Mouse (Mus musculus): ENCODE measurements around the gene Cdc37l1.
"Not testable (repeated sequence)": the region's sequence is repeated elsewhere in the genome, so short reads cannot be mapped to it uniquely, and the experiment has no call there.

The Cdc37l1 gene

DNA sequence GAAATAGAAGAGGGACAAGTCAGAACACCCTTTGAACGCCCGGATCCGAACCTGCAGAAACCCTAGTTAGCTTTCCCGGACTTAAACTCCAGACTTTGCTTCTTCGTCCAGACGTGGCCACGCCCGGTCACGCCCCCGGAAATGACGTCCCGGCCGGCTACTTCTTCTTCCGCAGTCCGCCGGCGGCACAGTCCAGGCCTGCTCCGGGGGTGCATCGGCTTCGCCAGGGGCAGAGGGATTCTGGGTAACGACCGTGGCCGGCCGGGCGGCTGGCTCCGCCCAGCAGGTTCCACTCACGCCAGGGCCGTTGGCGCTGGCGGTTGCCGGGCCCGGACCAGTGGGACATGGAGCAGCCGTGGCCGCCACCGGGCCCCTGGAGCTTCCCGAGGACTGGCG lies at the start of gene Cdc37l1:
TSS of gene Cdc37l1 (plus strand) at position 159 of the 396 bp plus-strand sequence.
- peak; percentile 98 for DNase-seq (ENCODE audit: low spot score)

DNA sequence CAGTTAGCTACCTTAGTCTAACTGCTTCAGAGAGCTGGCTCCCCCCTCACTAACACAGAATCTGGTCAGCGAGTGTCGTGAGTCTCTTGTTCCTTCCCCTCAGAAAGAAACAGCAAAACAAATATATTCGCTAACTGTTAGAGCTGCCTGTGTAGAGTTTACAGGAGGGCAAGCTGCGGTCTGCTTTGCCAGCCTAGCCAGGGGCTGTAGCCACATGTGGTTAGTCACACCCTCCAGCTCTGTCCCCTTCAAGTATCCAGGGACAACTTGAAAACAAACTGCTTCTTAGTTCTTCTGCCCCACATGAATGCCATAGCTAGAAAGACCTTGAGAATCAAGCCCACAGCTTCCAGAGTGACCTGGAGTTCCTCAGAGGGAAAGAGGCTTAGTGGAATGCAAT lies 48.9 kb upstream of the Cdc37l1 start:
- no peak for DNase-seq (ENCODE audit: low spot score)

DNA sequence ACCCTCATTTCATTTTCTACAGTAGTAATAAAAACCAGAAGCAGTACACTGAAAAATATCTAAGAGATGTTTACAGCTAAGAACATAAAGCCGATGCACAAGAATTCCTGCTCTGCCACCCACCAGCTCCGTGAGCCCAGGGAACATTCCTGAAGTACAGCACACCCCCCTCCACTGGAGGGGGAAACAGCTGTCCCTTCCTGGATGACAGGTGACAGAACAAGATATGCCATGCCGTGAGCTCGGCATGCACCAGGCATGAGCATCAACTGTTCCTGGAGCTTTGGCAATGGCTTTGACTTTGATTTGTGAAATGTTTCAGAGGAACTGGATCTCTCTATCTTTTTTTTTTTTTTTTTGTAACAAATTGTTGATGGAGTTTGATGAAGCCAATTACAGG lies 43.4 kb upstream of the Cdc37l1 start:
- DNase-seq (ENCODE audit: low spot score), result no peak

DNA sequence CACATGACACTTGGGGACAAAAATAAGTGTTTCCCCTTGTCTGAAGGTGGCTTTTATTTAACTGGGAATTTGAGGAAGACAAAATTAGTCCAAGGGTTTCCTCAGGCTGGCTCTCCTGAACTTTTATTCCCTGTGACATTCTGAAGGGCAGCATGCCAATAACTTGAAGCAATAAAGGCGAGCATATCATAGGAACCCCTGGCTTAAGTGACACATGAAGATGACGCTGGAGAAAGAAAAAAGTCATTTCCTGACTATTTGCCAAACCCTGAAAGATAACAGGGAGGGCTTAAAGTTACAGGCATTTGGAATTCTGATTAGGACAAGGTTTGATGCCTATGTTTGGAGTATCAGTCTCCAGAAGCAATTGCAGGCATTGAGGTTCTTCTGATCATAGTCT lies 42.8 kb upstream of the Cdc37l1 start:
- no peak for DNase-seq (ENCODE audit: low spot score)

DNA sequence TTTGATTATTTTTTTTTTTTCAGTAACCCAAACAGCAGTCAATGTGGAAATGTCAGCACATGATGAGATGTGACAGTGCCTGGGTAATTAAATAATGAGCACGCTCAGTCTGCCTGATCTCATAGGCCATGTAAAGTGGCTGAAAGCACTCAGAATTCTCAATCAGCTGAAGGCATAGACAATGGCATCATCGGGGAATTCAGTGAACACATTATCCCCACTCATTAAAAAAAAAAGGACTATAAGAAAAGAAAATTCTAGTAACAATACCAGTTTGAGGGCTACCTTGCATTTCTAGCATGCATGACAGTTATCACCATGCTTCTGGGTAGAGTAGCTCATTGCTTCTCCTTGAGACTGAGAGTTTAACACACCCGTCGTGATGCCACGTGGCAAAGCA lies 38.9 kb upstream of the Cdc37l1 start:
- peak; percentile 58 for DNase-seq (ENCODE audit: low spot score)

DNA sequence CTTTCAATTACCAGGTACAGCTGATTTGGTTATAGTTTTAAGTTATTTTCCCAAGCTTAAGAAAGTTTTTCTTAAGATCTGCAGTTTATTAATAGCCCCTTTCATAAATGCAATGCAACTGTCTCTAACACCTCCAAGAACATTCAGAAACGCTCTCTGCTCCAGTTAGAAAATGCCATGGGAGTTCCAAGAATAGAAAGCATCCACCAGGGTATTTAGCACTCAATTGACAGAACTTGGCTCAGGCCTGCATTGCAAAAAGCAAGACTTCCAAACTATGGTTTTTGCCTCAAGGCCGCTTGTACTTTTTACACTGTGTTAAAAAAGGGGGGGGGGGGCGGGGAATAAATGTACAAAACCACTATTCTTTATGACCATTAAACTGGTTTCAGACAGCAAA lies 27.0 kb upstream of the Cdc37l1 start:
- no peak for DNase-seq (ENCODE audit: low spot score)

DNA sequence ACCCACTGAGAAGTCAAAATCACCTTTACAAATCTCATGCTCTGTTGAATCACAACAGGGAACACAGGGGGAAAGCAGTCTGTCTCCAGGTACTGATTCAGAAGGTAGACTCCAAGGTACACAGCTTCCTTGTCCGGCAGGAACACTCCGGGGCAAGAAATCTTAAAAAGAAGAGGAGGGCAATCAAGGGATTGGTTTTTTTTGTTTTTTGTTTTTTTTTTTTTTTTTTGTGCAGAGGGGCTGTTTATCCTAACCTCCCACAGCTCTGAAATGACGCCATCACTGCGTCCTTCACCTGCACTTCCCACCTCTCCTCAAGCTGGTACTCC lies 26.7 kb upstream of the Cdc37l1 start:
- DNase-seq (ENCODE audit: low spot score), result no peak

DNA sequence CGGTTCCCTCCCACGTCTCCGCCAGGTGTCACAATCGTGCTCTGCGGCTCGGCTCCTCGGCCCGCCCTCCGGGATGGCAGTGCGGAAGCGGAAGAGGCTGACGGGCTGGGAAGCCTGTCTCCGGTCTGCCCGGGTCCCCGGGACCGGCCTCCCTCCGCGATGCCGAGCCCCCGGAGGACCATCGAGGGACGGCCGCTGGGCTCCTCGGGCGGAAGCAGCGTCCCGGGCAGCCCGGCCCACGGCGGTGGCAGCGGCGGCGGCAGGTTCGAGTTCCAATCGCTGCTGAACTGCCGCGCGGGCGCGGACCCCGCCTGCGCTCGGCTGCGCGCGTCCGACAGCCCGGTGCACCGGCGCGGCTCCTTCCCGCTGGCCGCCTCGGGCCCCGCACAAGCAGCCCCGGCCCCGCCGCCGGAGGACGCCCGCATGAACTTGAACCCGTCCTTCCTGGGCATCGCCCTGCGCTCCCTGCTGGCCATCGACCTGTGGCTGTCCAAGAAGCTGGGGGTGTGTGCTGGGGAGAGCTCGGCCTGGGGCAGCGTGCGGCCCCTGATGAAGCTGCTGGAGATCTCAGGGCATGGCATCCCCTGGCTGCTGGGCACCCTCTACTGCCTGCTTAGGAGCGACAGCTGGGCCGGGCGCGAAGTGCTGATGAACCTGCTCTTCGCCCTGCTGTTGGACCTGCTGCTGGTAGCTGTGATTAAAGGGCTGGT lies 26.2 kb upstream of the Cdc37l1 start, which contains the start of gene Plpp6:
TSS of gene Plpp6 (plus strand) at position 112 of the 710 bp plus-strand sequence.
- peak; percentile 72 for DNase-seq (ENCODE audit: low spot score)

DNA sequence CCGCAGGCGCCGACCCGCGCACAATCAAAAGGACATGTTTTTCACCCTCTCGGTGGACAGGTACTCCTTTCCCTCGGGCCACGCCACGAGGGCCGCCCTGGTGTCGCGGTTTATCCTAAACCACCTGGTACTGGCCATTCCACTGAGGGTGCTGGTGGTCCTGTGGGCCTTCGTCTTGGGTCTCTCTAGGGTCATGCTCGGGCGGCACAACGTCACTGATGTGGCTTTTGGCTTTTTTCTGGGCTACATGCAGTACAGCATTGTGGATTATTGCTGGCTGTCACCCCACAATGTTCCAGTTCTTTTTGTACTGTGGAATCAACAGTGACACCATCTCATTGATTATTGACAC lies 25.6 kb upstream of the Cdc37l1 start:
- no peak for DNase-seq (ENCODE audit: low spot score)

DNA sequence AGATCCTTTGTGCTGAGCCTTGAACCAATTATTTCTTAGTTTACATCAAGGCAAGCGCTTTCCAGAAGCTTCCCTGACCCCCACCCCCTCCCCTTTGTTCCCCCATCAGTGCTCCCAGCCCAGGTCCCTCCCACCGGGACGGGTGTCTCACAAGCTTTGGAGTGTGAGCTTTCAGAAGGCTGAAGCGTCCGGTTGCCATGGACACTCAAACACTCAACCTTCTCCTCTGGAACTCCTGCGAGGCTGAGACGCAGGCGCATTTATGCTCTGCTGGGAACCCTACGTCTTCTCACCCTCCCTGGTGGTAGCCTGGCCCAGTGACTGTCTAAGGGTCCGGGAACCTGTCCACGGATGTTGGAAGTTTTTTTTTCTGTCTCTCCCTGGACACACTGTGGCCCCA lies 22.5 kb upstream of the Cdc37l1 start, which contains the start of gene 4430402I18Rik:
TSS of gene 4430402I18Rik (minus strand) at position 149 of the 400 bp plus-strand sequence.
- DNase-seq (ENCODE audit: low spot score), result peak; percentile 79

DNA sequence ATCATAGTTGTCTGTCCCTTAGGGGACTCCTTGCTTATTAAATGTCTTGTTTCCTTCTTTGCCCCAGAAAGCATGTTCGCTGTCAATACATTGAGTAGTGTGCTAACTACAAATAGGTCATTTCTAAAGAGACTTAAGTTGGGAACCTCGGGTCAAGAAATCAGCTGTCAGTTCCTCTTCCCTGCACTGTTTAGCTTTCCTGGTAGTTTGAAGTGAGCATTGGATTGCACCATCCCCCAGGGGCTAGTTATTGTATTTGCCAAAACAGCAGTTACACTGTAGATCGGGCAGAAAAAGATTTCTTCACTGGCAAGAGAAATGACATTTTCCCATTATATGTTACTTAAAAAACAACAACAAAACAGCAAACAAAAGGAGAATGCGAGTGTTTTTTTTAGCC lies 22.0 kb upstream of the Cdc37l1 start:
- DNase-seq (ENCODE audit: low spot score), result no peak

DNA sequence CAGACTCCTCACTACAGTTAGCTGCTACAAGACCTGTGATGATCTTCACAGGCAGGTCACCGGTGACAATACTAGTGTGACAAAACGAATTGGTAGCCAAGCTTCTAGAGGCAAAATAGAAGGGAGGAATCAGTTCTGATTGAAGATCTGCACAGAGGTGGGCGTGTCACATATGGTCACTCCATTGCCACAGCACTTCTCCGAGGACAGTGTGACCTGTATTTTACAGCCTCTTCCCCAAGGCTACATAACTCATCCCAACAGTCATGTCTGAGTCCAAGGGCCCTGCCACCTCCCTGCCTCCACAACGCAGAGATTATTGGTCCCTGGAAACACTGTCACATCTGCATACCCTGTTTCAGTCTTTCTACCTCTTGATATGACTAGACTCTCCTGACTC lies 20.9 kb upstream of the Cdc37l1 start:
- no peak for DNase-seq (ENCODE audit: low spot score)

DNA sequence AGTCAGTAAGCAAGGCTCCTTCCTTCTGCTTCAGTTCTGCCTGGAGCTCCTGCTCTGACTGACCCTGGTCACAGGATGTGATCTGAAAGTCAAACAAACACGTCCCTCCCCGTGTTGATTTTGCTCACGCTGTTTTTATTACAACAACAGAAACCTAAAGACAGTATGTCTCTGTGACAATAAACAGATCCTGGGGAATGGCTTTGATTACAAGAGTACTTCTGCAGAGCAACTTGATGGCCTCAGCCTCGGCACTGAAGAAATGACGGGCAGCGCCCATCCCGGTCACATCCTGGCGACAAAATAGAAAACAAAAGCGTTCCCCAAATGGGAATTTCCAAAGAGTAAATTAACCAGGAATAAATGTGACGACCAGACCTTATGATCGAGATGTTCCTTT lies 19.9 kb upstream of the Cdc37l1 start:
- no peak for DNase-seq (ENCODE audit: low spot score)

DNA sequence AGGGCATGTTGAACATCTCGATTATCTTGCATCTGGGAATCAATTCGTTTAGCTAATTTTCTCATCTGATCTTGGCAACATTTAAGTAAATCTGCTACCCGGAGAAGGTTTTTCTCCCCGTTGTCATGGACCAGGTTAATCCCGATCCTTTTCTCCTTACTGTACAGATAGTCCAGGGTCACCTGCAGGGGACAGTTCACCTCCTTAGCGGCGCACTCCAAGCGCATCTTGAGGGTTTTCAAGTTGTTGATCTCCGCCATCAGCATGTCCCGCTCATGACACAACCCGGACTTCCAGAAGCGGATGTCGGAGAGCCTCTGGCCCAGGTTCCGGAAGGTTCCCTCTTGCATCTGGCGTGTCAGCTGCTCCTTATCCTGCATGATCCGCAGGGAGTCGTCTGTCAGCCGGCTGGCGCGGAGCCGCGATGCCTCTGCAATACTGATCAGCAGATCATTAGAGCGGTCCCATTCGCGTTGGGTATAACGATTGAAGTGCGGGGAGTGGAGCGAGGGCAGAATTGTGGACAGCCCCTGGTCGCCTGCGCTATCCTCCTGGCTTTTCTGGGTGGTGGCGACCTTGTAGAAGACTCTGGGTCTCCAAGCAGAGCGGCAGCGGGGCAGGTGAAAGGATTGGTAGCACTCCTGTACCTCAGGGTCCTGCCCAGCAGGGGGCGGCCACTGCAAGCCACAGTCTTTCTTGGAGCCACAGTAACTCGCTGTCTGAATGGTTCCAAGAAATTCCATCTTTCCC lies 15.1 kb upstream of the Cdc37l1 start:
- DNase-seq (ENCODE audit: low spot score), result peak; percentile 87

DNA sequence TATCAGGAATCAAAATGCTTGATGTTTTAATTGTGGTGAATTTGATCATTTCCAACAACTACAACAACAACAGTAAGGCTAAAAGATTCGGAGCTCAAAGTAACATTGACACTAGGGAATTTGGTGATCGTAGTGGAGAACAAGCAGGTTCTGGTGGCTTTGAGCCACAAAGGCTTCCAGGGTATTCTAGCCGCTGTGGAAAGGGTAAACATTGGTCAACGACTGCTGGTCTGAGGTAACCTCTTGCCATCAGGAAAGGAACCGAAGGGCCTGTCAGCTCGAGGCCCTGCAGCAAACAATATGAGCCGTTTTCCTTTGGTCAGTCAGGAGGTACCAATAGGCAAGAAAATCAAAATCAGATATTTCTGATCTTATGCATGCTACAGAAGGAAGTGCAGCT lies 7.5 kb upstream of the Cdc37l1 start:
- DNase-seq (ENCODE audit: low spot score), result no peak

DNA sequence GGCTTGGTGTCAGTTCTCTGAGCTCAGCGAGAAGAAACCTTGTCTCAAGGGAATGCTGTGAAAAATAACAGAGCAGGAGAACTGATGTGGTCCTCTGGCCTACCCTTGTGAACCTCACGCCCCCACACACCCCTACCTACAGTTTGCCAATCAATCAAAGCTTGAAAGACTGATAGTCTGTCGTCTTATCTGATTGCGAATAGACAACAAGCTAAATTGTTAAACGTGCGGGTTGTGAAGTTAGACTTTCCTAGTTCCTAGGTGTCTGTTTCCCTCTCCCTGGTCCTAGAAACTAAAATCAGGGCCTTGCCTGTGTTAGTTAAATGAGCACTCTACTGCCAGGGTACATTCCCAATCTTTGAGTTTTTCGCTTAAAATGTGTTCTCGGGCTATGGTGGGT lies 637 bp upstream of the Cdc37l1 start:
- no peak for DNase-seq (ENCODE audit: low spot score)

DNA sequence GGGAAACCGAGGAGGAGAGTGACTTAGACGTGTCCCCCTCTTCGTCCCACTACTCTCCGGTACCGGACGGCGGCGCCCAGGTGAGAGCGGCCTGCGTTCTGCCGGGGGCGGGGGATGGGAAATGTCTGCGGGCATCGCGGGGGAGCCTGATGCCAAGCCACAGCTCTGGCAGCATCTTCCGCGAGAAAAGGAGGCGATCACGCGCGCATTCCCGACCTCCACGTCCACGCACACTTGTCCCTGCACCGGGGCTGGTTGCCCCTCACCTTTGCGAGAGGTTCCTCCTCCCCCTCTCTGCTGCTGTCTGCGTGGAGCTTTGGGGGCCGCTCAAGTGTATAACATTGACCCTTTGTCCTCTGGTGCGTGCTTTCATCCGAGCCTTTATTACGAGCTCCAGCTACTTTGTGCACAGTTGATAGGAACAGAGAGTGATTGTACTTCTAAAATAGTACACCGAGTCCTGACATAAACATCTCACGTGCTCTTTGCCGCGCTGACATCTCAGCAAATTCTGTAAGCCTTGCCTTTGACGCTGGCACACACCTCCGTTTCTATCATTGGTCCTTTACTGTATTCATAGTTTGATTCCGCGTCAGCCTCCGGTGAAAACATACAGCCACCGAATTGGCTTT lies 554 bp downstream of the Cdc37l1 start:
- DNase-seq (ENCODE audit: low spot score), result peak; percentile 52

DNA sequence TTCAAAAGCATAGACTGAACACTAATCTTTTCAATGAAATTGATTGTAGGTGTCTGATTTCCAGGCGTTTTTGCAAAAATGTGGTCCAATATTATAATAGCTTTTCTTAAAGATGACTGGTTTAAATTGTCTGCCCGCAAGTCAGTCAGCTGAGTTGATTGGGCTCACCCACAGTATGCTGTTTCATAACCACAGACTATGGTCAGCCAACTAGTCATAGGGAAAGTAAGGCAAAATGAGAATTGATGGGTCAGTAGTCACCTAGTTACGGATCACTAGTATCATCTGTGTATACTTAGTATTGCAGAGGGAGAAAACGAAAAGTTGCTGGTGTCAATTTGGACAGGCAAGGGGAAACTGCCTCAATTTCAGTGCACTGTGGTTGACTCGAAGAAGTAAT lies 1.2 kb downstream of the Cdc37l1 start:
- no peak for DNase-seq (ENCODE audit: low spot score)

DNA sequence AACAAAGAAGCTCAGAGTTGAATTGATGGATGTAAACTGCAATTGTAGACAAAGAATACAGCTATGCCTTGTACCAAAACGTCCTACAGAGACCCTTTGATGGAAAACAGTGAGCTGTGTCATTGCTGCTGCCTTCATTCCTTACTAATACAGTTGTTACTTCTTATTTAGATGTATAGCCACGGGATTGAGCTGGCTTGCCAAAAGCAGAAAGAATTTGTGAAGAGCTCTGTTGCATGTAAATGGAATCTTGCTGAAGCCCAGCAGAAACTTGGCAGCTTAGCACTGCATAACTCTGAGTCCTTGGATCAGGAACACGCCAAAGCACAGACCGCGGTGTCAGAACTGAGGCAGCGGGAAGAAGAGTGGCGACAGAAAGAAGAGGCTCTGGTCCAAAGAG lies 4.7 kb downstream of the Cdc37l1 start:
- DNase-seq (ENCODE audit: low spot score), result no peak

DNA sequence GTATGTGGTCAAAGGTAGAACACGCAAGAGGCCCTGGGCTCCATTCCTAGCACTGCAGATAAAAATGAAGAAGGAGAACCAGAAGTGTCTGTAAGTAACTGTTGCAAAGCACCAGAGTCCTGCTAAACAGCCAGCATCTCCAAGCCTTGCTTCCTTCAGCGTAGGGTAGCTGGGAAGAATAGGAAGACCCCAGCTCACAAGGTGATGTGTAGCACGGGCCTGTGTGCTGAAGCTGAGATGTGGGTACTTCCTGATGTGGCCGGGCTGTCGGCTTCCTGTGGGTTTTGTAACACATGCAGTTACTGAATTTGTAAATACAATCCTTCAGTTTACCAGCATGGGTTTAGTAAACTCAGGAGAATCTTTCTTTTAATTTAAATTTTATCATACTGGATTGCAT lies 5.2 kb downstream of the Cdc37l1 start:
- no peak for DNase-seq (ENCODE audit: low spot score)

DNA sequence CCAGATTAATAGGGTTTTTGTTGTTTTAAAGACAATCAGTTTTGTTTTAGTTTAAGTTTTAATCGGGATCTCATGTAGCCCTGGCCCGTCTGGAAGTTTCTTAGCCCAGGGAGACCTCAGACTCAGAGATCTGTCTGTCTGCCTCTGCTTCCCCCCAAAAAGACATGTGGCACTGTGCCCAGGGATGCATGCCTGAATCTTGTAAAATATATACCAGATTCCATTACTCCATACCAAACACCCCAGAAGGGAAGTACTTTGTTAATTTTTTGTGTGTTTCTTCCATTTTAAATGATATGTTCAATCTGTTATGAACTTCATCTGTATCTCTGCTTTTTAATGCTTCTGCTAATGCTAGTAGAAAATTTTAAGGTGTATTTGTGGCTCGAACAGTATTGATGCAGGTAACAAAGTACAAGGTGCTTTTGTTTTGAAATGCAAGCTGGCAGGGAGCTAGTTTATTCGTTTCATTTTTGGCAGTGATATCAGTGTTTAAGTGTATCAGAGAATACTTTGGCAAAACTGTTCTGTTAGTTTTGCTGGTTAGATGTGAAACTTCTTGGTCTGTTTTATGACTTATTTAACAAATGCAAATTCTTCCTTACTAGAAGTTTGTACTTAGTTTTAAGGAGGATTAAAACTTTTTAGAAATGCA lies 8.0 kb downstream of the Cdc37l1 start:
- no peak for DNase-seq (ENCODE audit: low spot score)

DNA sequence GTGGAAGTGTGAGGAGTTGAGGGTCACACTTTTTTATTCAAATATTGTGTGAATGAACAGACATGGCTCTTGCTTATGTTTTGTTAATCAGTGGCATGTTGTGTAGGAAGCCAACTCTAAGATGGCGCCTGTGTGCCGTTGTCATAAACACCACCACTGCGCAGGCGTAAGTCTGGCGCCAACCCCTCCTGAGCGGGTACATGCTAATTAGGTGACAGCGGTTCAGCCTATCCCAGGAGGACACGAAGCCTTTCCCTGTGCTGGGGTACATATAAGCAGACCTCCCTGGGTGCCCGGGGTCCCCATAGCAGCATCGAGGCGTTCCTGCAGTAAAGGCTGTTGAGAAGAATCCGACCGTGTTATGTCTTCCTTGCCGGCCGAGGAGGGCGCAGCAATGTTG lies 10.2 kb downstream of the Cdc37l1 start:
- not testable (repeated sequence) for DNase-seq (ENCODE audit: low spot score)

Measured in retina, embryonic 14.5 days (tissue).